ENCODE assay signal across 15 mouse cellular contexts in genomic region chr15:12652336-12653031, GRCm38 (mm10).
DNase-seq lines count a peak whose midpoint lies in the region; ATAC-seq and TF ChIP-seq lines count a peak whose summit lies in the region.
"Had no signal": no experiment of that assay in that cellular context is flagged by ENCODE, and none has a peak within 500 bp of the region (broad histone marks: within the 10 kb centered on the region; RNA-seq: fewer than 3 reads in every experiment).

No protein-coding gene starts in this region.

- peak overlapping the region; percentile 26 for H3K4me2 ChIP-seq in kidney, embryonic 15.5 days
- peak overlapping the region; percentile 36 for H3K4me2 ChIP-seq in heart, postnatal 0 days (ENCODE audit: low read depth, low read length)
- H3K4me2 ChIP-seq in stomach, embryonic 15.5 days, result peak overlapping the region; percentile 23

- no peak for TF ChIP-seq CTCF in brain, embryonic 14.5 days (IDR thresholded peaks at IDR 0.05; ENCODE audit: borderline replicate concordance, extremely low read depth, insufficient read depth, insufficient read length)
- TF ChIP-seq CTCF in heart, postnatal 0 days (IDR thresholded peaks at IDR 0.05; ENCODE audit: low read depth), result no peak

- ATAC-seq in kidney, embryonic 15.5 days (replicated peaks; ENCODE audit: low FRiP score), result no peak
- peak; percentile 63 for ATAC-seq in heart, postnatal 0 days (ENCODE audit: insufficient read depth, low read depth)
- no peak for ATAC-seq in stomach, embryonic 15.5 days (ENCODE audit: insufficient read depth, low FRiP score, low read depth)
- ATAC-seq in megakaryocyte progenitor cell, adult 5-6 weeks (replicated peaks; ENCODE audit: poor library complexity), result no peak
- ATAC-seq: hindbrain, embryonic 16.5 days; liver, postnatal 0 days had no signal

- H3K9me3 ChIP-seq in kidney, embryonic 15.5 days (replicated peaks), result no peaks in the 10 kb centered on the region
- H3K9me3 ChIP-seq in heart, postnatal 0 days (replicated peaks; ENCODE audit: control insufficient read depth, low read length), result no peaks in the 10 kb centered on the region
- H3K9me3 ChIP-seq in stomach, embryonic 15.5 days, result no peaks in the 10 kb centered on the region

- H3K36me3 ChIP-seq in kidney, embryonic 15.5 days, result no peaks in the 10 kb centered on the region
- no peaks in the 10 kb centered on the region for H3K36me3 ChIP-seq in heart, postnatal 0 days (replicated peaks; ENCODE audit: control insufficient read depth, insufficient read depth, low read length)
- no peaks in the 10 kb centered on the region for H3K36me3 ChIP-seq in stomach, embryonic 15.5 days

- DNase-seq in kidney, adult 18-20 months, result no peak
- peak; percentile 8 for DNase-seq in brain, embryonic 14.5 days (ENCODE audit: low read depth)
- peak; percentile 57 for DNase-seq in heart, postnatal 0 days (ENCODE audit: low spot score)
- DNase-seq in urinary bladder, postnatal 25 days (ENCODE audit: low spot score), result no peak
- DNase-seq: adrenal gland, postnatal 36 days; cerebellum, adult 11-12 months; embryo, embryonic 11 days; left cerebral cortex, postnatal 4 days; liver, postnatal 0 days; right cerebral cortex, postnatal 14 days had no signal

- H3K4me3 ChIP-seq in kidney, embryonic 15.5 days (replicated peaks), result no peak overlapping the region
- H3K4me3 ChIP-seq in heart, postnatal 0 days (ENCODE audit: low read depth, low read length), result peak overlapping the region; percentile 16; the same call in 1 of the 2 replicates
- H3K4me3 ChIP-seq in stomach, embryonic 15.5 days (replicated peaks), result no peak overlapping the region

- WGBS in kidney, embryonic 15.5 days, result 64% methylated on average over 15 of the region's 15 CpGs
- WGBS in heart, postnatal 0 days, result 50% methylated on average over 15 of the region's 15 CpGs
- 56% methylated on average over 15 of the region's 15 CpGs for WGBS in stomach, embryonic 15.5 days

- TF ChIP-seq EP300 in heart, postnatal 0 days (IDR thresholded peaks at IDR 0.05; ENCODE audit: low read depth), result no peak

- H3K4me1 ChIP-seq in kidney, embryonic 15.5 days, result peaks cover 27% of the 10 kb centered on the region
- H3K4me1 ChIP-seq in heart, postnatal 0 days (ENCODE audit: control insufficient read depth, insufficient read depth), result peaks cover 3% of the 10 kb centered on the region; the same call in 1 of the 2 replicates
- H3K4me1 ChIP-seq in stomach, embryonic 15.5 days, result 0 out of 2 replicates have a peak, but pooled peaks cover 7% of the 10 kb centered on the region

- H3K27ac ChIP-seq in kidney, embryonic 15.5 days, result peak overlapping the region; percentile 39
- H3K27ac ChIP-seq in heart, postnatal 0 days (ENCODE audit: low read depth), result peak overlapping the region; percentile 74
- peak overlapping the region; percentile 51 for H3K27ac ChIP-seq in stomach, embryonic 15.5 days

- no peak overlapping the region for H3K9ac ChIP-seq in kidney, embryonic 15.5 days
- 0 out of 2 replicates have a peak overlapping the region, but pooled peaks have one; percentile 3 for H3K9ac ChIP-seq in heart, postnatal 0 days (replicated peaks; ENCODE audit: low read depth, low read length)
- no peak overlapping the region for H3K9ac ChIP-seq in stomach, embryonic 15.5 days
- H3K9ac ChIP-seq: liver, postnatal 0 days had no signal

- no peak for TF ChIP-seq POLR2A in brain, embryonic 14.5 days (IDR thresholded peaks at IDR 0.05; ENCODE audit: borderline replicate concordance, extremely low read depth, insufficient read depth, insufficient read length, poor library complexity, severe bottlenecking)

- no peaks in the 10 kb centered on the region for H3K27me3 ChIP-seq in kidney, embryonic 15.5 days
- H3K27me3 ChIP-seq in heart, postnatal 0 days (ENCODE audit: control insufficient read depth, insufficient read depth, low read length), result no peaks in the 10 kb centered on the region
- H3K27me3 ChIP-seq in stomach, embryonic 15.5 days (replicated peaks), result no peaks in the 10 kb centered on the region
- H3K27me3 ChIP-seq: CH12.LX had no signal

Comparison
In these comparisons a context has a peak if more than half of its experiments do, and no peak if none do; other contexts are left out.
1. DNase-seq: peak in brain, embryonic 14.5 days (single experiment) and heart, postnatal 0 days (single experiment); none in kidney, adult 18-20 months (single experiment) and urinary bladder, postnatal 25 days (single experiment).
2. Peak in every context shown above with its lines, with median percentiles within 50 percentile points of each other: H3K27ac ChIP-seq and H3K4me2 ChIP-seq.